Mouse (Mus musculus) T-helper 1 cell (primary cell): ENCODE measurements around the gene Mob3a.

Experiments
- in situ Hi-C: fragments of 300-600 bp; cut with MboI, MseI; formaldehyde crosslinking; loops from one replicate; pipeline ENCODE4 v1.15.1; 2025; ENCODE audit warnings: high pct_unique_total_duplicates

The Mob3a gene

GRCm38 (mm10) chr10:80677942-80678436 lies 23.8 kb downstream of the Mob3a start, which contains the start of gene Mknk2:
Mknk2 (minus strand) TSS chr10:80678112.
- in situ Hi-C loops, result loop anchor here (5.0 kb wide), 1 partner anchor 101 kb away; the partner anchor contains the start of gene Klf16

- in situ Hi-C loops, result loop anchor here (5.0 kb wide), 1 partner anchor 100 kb away; the partner anchor contains the start of gene Klf16
These were observed 24.5 kb downstream of the Mob3a start for GRCm38 (mm10) chr10:80677128-80677875.

- in situ Hi-C loops, result loop anchor here (5.0 kb wide), 1 partner anchor 99 kb away; the partner anchor contains the start of gene Klf16
These were observed 25.4 kb downstream of the Mob3a start for GRCm38 (mm10) chr10:80676198-80676928.

- in situ Hi-C loops, result loop anchor here (5.0 kb wide), 1 partner anchor 98 kb away; the partner anchor contains the start of gene Klf16
These were observed 26.2 kb downstream of the Mob3a start for GRCm38 (mm10) chr10:80675405-80676197.

GRCm38 (mm10) chr10:80674851-80675404 lies 26.8 kb downstream of the Mob3a start:
- in situ Hi-C loops, result loop anchor here (5.0 kb wide), 1 partner anchor 98 kb away; the partner anchor contains the start of gene Klf16

GRCm38 (mm10) chr10:80674161-80674711 lies 27.5 kb downstream of the Mob3a start:
- in situ Hi-C loops, result no loop called here

DNA sequence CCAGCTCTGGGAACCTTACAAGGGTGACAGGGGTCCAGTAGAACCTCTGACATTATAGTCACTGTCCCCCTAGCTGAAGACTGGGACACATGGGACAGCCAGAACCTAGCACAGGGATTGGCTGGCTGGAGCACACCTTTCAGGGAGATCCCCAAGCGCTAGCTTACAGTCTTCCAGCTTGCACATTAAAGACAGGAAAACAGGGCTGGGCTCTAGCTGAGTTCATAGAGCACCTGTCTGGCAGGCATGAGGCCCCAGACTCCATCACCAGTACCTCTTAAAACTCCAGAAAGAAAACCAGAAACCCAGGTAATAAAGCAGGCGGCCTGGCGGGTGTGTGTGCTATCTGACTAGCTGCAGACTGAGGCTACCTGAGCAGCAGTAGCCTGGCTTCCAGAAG lies 28.1 kb downstream of the Mob3a start:
- in situ Hi-C loops, result no loop called here

- in situ Hi-C loops, result no loop called here
These were observed 29.7 kb downstream of the Mob3a start for GRCm38 (mm10) chr10:80671936-80672690.

GRCm38 (mm10) chr10:80671251-80671650 lies 30.5 kb downstream of the Mob3a start:
- in situ Hi-C loops, result no loop called here

DNA sequence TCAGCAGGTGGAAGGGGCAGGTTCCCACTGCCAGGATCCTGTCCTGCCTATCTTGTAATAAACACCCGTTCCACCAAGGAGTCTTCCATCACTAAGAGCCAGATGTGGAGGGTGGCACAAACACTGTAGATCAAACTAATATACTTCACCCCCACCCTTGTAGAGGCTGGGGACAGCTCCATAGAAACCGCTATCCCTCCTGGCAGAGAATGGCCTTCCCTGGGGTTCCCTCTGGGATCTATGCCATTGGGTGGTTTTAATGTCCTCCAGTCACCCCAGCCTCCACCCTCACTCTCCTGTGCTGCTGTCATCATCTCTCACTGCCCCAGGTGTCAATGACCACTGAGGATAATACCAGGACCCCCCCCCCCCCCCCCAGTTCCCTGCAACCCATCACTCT lies 31.2 kb downstream of the Mob3a start:
- in situ Hi-C loops, result no loop called here

DNA sequence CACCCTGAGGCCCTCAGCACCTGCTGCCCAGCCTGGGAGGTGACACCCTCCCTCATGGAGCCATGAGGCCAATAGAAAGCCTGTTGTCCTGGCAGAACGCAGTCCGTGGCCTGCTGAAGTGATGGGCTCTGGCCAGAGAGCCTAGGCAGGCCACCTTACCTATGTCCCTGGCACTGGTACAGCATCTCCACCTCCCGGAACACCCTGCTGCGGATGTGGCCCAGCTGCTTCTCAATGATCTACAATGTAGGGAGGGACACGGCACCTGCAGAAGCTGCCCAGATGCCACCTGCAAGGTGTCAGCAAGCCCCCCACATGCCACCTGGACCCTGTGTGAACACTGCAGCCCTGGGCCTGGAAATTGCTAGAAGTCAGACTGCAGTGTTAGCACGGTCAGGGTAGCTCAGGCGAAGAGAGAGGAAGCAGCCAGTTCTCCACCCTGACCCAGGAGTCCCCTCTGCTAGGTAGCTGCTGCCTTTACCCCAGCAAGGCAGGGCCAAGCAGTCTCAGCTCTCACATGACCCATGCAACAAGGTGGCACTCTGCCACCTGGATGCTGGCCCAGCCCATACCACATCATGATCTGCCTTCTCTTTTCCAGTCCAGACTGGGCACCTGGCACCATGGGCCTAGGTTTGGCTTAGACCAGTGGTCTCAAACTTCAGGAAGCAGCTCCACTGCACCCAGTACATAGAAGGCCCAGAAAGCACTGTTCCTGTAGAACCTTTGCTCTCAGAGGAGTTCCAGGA lies 31.9 kb downstream of the Mob3a start:
- in situ Hi-C loops, result no loop called here

- in situ Hi-C loops, result no loop called here
These were observed 32.8 kb downstream of the Mob3a start for GRCm38 (mm10) chr10:80669018-80669417.

DNA sequence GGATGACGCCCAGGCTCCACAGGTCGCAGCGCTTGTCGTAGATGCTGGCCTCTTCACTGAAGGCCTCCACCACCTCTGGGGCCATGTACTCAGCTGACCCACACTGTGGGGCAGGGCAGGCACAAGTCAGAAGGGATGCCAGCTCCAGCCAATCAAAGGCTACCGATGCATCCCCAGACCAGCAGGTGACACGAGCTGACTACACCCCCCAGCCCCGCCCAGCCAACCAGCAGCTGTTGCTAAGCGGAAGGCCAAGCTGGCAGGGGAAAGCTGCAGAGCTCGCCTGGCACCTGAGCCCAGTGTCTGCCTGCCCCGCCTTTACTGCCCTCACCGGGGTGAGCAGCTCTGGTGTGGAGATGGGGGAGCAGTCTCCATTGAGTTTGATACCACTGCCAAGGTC lies 33.2 kb downstream of the Mob3a start:
- in situ Hi-C loops, result no loop called here

DNA sequence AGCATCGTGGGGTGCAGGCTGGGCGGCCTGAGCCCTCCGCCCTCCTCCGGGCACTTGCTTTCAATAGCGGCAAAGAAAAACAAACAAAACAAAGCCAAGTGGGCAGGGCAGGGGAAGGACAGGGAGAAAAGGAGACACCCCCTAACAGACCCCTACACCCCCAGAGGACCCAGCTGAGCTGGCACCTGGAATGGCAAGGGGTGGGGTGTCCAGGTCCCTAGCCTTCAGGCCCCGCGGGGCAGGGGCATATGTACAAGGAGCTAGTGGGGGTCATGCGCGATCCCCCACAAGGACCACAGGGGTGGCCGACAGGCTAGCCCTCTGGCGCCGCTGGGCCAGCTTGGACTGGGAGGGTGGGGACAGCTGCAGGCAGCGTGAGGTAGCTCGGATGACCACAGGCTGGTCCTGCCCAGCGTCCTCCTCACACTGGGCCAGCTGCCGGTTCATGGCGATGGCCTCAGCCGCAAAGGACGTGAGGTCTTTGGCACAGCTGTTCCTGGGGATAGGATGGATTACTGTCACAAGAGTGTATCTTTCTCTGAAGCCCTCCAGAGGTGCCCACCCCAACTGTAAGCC lies 34.9 kb downstream of the Mob3a start:
- in situ Hi-C loops, result no loop called here

GRCm38 (mm10) chr10:80665981-80666733 lies 35.6 kb downstream of the Mob3a start:
- in situ Hi-C loops, result no loop called here

DNA sequence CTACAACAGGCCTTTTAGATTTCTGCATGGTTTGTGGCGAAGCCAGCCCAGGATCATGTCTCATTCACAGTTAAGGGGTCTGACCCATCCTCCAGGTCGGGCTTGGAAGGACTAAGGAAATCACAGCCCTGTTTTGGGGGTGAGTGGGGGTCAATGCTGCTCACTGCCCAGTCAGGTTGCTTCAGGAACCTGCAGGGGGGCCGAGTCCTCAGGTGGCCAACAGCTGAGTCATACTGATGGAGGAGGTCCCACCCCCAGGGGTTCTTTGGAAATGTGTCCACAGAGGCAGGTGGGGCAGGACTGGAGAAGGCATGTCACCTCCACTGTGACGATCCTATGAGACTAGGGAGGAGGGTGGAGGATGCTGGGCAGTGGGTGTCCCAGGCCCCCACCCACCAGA lies 36.3 kb downstream of the Mob3a start:
- in situ Hi-C loops, result no loop called here

DNA sequence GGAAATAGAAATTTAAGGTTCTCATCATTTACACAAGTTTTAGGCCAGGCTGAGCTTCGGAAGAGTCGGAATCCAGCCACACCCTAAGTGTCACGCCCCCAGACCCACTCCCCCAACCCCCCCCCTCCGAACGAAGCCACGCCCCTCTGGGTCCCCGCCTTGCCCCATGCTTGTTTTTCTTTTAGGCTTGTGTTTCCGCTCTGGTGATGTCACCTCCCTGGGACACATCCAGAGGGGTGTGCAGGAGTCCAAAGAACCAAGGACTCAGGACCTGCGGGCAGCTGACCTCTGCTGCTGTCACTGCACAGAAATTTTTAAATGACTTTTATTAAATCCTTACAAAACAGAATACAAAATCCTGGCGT lies 36.8 kb downstream of the Mob3a start:
- in situ Hi-C loops, result no loop called here

- in situ Hi-C loops, result no loop called here
These were observed 37.4 kb downstream of the Mob3a start for GRCm38 (mm10) chr10:80664197-80665015.
